Mouse (Mus musculus) kidney, postnatal 10 days (tissue): Measurements from ENCODE around the gene Lrch3.
"Not testable (repeated sequence)": the region's sequence is repeated elsewhere in the genome, so short reads cannot be mapped to it uniquely, and the experiment has no call there.

Experiments
- DNase-seq: peaks from one replicate; pipeline ENCODE4 v3.0.0; 2021; ENCODE audit warnings: mixed read lengths

Lrch3 gene

DNA sequence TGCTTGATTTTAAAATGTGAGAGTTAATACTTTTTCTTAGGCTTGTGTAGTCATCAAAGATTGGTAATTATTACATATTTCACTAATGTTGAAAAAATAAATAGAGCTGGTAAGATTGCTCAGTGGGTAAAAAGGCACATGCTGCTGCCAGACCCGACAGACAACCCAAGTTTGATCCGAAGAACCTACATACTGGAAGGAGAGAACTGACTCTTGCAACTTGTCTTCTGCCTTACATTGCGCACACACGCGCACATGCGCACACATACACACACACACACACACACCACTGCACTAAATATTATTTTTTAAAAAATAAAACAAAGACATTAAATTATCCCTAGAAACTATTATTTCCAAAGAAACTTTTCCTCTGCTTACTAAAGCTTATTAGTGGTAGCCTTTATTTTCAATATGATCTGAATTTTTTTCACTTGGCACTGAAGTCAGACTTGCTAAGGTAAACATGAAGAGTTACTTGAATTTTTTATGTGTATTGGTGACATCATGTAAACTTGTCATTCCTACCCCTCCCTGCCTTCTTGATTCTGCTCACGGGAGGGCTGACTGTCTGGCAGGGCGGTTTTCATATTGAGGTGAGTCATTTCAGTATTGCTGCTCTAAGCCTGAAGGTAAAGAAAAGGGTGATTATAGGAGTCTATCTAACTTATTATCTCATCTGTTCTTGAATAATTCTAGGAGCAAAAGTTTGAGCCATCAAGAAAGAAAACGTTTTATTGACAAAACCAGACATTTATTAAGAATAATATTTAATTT lies 1.6 kb downstream of the Lrch3 start:
- no peak for DNase-seq

GRCm38 (mm10) chr16:32926629-32927028 lies 12.7 kb downstream of the Lrch3 start:
- not testable (repeated sequence) for DNase-seq

DNA sequence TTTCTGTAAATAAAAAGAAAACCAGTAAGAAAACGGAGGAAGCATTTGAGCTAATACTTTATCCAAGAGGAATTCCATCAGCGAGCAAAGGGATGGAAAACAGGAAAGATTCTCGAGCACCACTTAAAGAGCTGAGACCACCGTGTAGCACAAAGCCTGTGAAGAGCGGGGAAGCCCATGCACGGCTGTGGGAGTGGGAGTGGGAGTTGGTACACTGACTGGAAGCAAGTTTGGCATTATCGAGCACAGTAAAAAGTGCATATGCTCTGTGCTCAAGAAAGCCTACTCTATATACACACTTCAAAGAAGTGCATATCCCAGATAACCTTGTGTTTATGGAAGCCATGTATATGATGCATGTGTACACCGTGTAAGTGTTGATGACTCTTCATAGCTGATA lies 13.1 kb downstream of the Lrch3 start:
- no peak for DNase-seq

DNA sequence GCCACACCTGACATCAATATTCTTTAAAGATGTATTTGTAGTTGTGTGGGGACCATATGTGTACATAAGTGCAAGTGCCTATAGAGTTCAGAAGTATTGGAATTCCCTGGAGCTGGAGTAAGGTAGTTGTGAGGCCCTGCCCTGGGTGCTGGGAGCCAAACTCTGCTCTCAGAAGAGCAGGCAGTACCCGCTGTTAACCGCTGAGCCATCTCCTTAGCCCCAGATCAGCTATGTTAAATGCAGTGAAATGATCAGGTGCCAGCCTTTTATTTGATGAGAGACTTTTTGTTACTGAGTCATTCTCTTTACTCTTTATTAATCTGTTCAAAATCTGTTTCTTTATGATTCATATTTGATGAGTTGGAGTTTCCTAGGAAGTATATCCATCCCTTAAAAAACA lies 16.0 kb downstream of the Lrch3 start:
- DNase-seq, result no peak

DNA sequence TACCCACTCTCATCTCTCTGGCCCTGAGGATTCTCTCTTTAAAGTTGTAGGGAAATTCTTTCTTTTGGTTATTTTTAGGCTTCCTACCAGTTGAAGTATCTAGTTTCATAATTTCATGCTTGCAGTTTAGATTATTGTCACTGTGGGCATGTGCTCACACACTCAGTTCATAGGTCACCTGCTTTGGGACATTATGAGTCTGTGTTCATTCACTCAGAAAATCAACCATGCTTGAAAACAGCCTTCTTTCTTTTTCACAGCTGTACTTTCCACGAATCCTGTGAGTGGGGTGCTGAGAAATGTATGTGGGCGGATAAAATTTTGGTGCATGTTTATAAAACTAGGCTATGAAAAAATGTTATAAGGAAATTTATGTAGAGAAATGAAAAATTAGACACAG lies 20.6 kb downstream of the Lrch3 start:
- no peak for DNase-seq

DNA sequence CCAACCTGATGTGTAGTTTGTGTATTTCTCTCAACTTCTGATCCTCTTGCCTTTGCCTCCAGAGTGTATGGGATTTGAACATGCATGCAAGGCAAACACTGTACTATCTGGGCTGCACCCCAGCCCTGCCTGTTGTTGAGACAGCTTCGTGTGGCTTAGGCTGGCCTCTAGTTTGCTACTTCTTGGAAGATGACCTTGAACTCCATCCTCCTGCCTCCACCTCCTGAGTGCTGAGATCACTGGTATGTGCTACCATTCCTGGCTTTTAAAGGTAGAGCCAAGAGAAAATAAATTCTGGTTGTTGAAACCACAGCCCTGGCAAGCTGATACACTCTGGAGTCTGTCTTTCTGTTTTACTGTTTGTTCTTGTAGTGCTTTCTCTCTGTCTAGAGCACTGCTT lies 21.2 kb downstream of the Lrch3 start:
- DNase-seq, result no peak

DNA sequence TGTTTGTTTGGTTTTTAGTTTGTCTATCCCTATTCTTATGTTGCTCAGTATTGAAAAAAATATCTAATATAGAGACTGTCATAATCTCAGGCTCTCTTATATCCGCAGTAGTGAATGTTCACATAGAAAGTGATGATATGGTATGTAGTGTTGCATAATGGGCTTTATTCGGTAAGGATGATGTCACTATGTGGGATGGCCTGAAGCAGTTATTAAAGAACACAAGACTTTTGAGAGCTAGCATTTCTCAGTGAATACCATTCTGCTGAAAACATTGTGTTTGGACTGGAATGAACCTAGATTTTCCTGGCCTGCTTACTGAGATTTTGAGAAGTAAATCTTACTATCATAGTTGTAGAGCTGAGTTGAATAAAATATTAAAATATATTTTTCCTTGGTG lies 23.5 kb downstream of the Lrch3 start:
- no peak for DNase-seq

DNA sequence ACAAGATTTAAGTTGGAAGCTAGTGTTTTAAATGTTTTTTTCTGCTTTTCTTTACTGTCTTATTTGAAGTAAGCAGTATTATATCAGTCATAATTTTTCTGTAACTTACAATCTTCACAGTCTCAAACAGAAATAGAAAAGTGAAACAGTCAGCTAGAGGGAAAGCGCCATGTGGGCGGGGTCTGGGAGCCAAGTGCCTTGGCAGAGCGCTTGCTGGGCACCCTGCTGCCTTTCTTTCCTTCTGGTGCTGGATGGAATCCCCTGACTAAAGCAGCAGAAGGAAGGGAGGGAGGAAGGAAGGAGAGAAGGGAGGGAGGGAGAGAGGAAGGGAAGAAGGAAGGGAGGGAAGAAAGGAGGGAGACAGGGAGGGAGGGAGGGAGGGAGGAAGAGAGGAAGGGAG lies 25.4 kb downstream of the Lrch3 start:
- peak; percentile 22 for DNase-seq

GRCm38 (mm10) chr16:32939716-32940115 lies 25.8 kb downstream of the Lrch3 start:
- DNase-seq, result not testable (repeated sequence)

- DNase-seq, result not testable (repeated sequence)
Measured at GRCm38 (mm10) chr16:32941226-32941625, 27.3 kb downstream of the Lrch3 start.

DNA sequence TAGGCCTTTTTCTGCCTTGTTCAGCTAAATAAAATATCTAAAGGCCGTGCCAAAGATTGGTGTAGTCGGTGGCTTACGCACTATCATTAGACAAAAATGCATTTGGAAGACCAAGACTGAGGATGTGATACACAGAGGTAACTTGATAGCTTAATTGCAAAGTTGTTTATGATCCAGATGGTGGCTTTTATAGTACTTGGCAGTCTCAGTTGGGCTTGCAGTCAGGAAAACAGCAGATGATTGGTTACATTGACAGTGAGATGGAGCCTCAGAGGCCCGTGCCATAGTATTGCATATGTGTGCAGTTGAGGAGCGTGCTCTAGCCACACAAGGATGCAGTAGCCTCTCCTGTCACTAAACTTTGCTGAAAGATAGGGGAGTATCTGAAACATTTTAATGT lies 28.8 kb downstream of the Lrch3 start:
- DNase-seq, result no peak

DNA sequence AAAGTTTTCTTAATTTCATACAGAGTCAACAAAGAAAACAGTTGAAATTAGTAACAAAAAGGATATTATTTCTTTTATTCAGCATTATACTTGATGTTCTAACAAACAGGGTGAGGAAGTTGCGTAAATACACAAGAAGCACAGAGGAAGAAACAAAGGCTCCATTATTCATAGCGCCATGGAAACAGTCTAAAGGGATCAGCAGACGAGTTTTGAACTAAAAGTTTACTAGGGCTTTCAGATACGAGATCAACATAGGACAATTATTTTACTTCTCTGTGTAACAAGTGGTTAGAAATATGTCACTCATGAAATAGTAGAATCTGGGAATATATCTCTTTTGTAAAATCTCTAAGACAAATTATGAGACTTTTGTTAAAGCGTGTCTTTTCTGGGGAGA lies 31.5 kb downstream of the Lrch3 start:
- DNase-seq, result no peak

- DNase-seq, result no peak
Measured at GRCm38 (mm10) chr16:32948016-32948415, 34.1 kb downstream of the Lrch3 start.

- no peak for DNase-seq
Measured at GRCm38 (mm10) chr16:32948656-32949055, 34.8 kb downstream of the Lrch3 start.

GRCm38 (mm10) chr16:32949281-32949680 lies 35.4 kb downstream of the Lrch3 start:
- no peak for DNase-seq

GRCm38 (mm10) chr16:32951074-32951473 lies 37.2 kb downstream of the Lrch3 start:
- no peak for DNase-seq

DNA sequence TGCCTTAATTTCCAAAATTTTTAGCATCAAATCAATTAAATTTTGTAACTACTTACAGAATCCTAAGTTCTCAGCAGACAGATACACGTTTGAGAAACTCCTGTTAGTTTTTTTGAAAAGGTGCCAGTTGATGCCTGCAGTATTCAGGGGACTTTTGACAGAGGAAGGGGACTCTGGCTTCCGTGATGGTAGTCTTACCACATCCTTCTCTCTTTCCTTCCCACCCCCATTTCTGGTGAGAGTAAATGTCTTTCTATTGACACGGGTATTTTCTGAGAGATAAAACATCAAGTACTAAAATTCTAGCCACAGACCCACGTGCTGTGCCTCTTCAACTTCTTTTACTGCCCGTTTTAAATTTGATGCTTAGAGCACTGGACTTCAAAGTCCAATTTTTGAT lies 39.9 kb downstream of the Lrch3 start:
- DNase-seq, result no peak

DNA sequence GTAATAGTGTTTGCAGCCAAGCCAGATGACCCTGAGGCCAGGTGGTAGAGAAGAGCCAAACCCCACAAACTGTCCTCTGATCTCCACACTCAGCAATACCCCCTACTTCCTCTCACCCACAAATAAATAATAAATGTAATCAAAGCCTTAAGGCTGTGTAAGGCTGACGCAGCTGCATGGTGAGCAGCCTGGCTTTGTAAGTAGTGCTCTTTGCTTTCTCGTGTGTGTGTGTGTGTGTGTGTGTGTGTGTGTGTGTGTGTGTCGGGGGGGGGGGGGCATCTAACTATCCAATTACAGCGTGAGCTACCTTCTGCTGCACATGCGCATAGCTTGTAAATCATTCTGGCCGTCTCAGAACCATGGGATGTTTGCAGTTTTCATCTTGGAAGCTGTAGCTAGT lies 40.4 kb downstream of the Lrch3 start:
- no peak for DNase-seq

DNA sequence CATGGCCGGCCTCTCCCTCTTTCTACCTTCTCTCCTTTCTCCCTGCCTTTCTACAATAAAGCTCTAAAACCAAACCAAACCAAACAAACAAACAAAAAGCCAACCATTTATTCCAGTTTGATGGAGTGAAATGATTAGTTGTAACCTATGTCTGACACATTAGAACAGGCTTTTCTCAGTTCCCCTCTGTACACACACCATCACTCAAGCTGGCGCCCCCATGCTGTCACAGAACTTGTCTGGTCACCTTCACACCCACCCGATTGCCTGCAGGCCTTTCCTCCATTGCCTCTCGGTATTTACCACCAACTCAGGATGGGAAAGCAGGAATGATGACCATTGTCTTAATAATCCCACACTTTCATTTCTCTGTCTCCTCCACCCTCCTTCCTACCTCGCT lies 43.0 kb downstream of the Lrch3 start:
- DNase-seq, result no peak

DNA sequence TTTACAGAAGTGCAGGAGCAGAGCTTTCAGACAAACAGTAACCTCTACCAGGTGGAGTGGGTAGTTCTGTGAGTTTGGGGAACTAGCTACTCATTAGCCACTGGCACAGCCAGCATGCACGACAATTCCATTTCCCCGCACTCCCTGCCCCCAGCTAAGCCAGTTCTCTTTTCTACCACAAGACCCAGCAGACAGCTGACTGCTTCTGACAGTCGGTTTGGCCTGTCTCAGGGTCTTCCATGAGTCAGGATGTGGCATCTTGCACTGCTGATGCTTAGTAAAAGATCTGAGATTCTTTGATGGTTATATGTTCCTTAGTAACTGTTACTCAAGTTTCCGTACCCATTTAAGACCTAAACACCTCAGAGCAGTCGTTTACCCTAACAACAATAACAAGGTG lies 58.6 kb downstream of the Lrch3 start:
- DNase-seq, result no peak

DNA sequence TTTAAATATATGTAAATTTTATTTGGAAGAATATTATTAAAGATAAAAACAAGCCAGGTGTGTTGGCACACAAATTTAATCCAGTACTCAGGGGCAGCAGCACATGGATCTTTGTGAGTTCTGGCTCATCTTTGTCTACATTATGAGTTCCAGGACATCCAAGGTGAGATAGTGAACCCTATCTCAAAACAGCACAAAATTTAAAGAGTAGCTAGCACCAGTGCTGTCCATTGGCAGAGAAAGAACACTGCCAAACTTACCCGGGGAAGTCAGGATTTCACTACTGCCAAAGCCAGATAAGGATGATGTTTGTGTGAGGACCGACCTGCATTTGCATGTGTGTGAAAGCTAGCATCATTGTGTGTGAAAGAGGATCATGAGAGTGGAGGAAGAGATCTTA lies 59.1 kb downstream of the Lrch3 start:
- DNase-seq, result no peak

GRCm38 (mm10) chr16:32980227-32980626 lies 66.3 kb downstream of the Lrch3 start:
- DNase-seq, result no peak

GRCm38 (mm10) chr16:32981405-32981804 lies 67.5 kb downstream of the Lrch3 start:
- DNase-seq, result no peak

- no peak for DNase-seq
Measured at GRCm38 (mm10) chr16:32984631-32985030, 70.7 kb downstream of the Lrch3 start.

- DNase-seq, result no peak
Measured at GRCm38 (mm10) chr16:32992158-32992557, 78.3 kb downstream of the Lrch3 start.
